Mouse (Mus musculus) 3134 (cell line): ENCODE data around the gene 1700030J22Rik.
A peak's percentile ranks its signal among the peaks of the same experiment; 100 is the strongest.

Source experiments
- DNase-seq: peaks from one replicate; pipeline ENCODE4 v3.0.0-alpha.2; 2011; ENCODE audit warnings: low spot score; ENCODE audit not compliant: insufficient read length; ENCODE audit errors: extremely low read depth

The 1700030J22Rik gene

DNA sequence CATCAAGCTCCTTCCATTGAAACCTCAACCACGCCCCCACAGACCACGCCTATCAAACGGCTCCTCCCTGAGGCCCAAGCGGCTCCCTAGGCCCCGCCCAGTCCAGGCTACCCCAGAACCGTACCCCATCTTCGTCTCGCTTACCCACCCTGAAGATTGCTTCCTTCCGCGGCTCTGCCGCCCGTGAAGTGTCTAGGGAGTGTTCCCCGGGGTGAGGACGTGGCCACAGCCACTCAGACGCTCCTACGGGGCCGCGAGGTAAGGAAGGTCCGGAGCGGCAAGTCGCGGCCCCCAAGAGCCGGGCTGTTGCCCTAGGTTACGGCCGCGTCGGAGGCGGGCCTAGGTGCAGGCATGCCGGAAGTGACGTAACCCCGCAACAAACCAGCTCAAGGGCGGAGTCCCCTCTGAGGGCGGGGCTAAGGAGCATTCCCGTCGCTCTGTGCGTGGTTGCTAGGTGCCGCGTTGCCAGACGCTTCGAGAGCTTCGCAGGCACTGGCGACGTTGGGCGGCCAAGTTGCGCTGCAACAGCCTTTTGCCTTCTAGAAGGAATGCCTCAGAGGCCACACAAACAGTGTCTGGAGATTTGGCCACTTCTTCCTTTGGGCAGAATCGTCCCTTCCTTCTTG is at the start of gene 1700030J22Rik:
TSS of gene 1700030J22Rik (minus strand) at position 329 of the 626 bp plus-strand sequence.
- DNase-seq, result peak; percentile 99

DNA sequence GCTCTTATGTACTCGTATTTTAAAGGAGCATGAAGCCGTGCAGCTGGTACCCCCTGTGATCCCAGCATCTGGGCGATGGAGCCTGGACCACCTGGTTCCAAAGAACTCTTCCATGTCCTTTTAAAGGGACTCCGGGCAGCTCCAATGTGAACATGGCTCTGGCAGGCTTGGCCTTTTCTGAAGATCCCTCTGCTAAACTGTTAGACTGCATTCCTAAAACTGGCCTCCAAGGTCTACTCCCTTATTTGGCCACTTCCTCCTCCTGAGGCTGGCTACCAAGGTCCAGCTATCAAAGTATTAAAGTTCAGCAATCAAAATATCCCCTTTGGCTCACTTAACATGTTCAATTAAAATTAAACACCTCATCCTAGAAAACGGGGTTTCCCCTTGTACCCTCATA is 48.8 kb upstream of the 1700030J22Rik start:
- no peak for DNase-seq

- no peak for DNase-seq
Observed at GRCm38 (mm10) chr8:117022297-117022993, 43.7 kb upstream of the 1700030J22Rik start.

GRCm38 (mm10) chr8:117019323-117020275 is 40.8 kb upstream of the 1700030J22Rik start:
- no peak for DNase-seq

DNA sequence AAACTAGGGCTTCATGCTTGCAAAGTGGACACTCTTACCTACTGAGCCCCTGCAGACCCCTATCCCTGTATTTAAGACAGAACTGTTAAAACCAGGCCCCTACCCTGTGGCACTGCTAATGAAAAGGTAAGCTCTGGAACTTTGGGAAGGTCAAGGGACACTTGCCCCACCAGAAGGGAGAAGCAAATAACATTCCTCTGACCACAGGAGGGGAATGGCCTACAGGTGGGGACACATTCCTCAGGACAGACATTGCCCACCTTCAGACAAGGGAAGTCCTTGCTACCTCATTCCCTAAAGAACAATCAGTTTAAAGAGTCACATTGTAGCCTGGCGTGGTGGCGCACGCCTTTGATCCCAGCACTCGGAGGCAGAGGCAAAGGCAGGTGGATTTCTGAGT is 39.1 kb upstream of the 1700030J22Rik start:
- DNase-seq, result no peak

- no peak for DNase-seq
Observed at GRCm38 (mm10) chr8:117017006-117017405, 38.2 kb upstream of the 1700030J22Rik start.

DNA sequence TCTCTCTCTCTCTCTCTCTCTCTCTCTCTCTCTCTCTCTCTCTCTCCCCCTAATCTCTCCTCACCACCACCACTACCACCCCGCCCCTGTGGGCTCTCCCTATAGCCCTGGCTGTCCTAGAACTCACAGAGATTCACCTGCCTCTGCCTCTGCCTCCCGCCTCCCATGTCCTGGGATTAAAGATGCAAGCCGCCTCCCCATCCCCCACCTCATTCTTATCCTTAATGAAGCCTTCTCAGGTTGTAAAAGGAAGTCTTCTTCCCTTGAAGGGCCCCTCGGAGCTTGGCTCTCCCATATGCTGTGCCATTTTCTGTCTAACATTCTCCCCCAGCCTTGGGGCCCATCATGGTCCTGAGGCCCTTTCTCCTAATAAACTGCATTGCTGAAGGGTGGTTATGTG is 36.9 kb upstream of the 1700030J22Rik start:
- DNase-seq, result no peak

- DNase-seq, result no peak
Observed at GRCm38 (mm10) chr8:117011366-117011765, 32.6 kb upstream of the 1700030J22Rik start.

DNA sequence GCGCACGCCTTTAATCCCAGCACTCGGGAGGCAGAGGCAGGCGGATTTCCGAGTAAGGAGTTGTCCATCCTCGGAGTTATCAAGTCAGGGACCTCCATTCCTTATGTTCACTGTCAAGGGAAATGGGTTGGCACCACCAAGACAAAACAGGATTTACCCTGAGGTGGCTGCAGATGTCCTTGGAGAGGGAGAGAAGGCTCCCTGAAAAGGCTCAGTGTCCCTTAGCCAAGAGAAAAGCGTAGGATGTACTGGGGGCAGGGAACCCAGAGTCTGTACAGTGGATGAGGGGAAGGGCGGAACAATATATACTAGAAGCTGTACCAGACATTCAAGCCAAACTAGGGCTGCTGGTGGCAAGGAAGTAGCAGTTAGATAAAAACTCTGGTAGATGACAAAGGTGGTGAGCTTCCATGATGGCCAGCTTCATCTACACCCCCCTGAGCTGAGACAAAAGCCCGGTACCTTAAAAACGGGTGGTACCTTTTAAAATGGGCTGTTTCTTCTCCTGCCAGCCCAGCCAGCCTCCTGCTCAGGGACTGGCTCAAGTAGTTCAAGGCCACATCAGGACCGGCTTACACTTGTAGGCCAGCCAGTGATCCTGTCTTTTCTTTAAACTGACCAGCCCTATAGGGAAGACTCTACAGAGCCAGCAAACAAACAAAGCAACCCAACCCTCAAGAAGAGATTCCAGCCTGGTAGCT is 15.4 kb upstream of the 1700030J22Rik start:
- DNase-seq, result no peak

GRCm38 (mm10) chr8:116993095-116993867 is 14.5 kb upstream of the 1700030J22Rik start, which contains the start of gene Gcsh:
Gene Gcsh, minus strand, starts transcription at chr8:116993537.
- DNase-seq, result peak; percentile 99

DNA sequence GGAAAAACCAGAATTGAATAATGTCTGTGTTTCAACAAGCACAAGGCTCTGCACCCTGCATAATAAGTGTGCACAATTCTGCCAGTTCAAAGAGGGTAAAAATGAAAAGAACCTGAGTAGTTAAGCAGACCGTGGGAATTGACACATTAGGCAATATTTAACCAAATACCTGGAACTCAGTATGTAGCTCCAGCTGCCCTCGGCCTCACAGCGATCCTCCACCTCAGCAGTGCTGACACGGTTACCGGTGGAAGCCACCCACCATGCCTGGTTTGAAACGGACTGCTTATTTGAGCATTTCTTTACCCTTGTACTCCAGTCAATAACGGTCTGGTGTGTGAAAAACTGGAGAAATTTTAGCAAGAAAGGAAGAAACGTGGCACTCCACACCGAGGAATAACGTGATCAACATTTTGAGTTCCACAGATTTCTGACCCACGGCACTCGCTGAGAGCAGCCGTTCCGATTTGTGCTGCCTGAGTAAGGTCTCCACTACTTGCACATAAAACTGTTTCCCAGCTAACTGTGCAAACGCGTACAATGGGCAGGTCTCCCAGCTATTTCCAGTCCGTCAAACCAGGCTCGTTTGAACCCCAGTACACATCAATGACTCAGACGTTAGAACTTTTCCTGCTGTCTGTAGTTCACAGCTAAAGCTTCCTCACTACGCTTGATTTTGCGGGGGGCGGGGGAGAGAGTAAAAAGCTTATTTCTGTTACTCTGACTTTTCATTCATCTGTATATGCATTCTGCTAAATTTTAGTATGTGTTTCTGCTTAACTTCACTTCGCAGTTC is 13.6 kb upstream of the 1700030J22Rik start:
- DNase-seq, result no peak

DNA sequence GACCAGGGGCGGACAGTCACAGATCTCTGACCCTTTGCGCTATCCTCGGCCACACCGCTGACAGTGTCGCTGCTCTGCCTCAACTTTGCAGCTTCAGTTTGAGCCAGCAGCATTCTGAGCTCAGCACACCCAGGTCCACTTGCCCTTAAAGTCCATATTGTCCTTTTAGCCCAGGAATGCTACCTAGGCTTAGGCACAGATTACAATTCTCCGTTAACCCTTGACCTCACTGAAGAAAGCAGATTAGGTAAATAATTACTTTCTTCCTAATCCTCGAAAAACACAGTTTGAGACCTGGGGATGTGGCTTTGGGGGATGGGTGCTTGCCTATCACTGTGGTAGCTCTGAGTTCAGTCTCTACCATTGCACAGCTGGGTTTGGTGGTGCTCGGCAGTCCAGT is 12.5 kb upstream of the 1700030J22Rik start:
- DNase-seq, result no peak

DNA sequence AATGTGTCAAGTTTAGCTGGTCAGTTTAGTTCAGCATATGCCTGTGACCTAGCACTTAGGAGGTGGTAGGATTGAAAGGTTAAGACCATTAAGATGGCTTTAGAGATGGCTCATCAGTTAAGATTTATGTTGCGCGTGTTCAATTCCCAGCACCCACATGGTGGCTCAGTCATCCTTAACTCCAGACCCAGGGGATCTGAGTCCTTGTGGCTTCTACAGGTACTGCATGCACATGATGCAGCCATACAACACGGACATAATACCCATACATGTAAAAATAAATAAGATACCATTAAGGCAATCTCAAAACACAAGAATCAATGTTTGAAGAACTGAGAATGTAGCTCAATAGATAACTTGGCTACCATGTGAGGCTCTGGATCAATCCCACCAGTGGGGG is 11.1 kb upstream of the 1700030J22Rik start:
- no peak for DNase-seq

DNA sequence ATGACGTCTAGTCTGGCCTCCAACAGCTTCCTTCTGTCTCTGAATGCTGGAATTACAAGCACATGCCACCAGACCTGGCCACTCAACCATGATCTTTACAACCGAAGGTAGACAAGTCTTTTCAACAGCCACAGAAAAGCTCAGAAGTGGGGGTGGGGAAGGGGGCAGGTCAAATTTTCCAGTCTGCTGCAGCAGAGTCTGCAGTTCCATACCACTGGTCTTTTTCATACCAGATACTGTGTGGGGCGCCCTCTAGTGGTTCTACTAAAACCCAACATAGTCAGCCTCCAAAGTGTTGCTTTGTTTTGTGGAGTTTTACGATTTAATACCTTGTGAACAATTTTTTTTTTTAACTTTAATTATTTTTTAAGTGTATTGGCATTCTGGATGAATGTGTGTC is 1.4 kb upstream of the 1700030J22Rik start:
- DNase-seq, result peak; percentile 16

GRCm38 (mm10) chr8:116978052-116978451 is 707 bp downstream of the 1700030J22Rik start:
- no peak for DNase-seq

DNA sequence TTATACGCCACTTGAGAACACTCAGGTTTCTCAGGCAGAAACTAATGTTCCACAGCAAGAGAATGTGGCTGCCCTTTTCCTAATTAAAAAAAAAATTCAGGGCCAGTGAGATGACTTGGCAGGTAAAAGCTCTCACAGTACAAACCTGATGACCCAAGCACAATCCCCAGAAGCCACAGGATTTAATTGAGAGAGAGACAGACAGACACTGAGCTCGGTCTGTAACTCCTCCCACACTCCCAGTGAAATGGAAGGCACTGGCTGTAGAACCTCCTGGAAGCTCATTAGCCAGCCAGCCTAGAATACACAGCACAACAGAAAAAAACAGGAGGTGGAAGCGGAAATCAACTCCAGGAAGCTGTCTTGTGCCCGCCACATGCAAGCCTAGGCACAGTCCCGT is 3.2 kb downstream of the 1700030J22Rik start:
- DNase-seq, result no peak

GRCm38 (mm10) chr8:116975066-116975465 is 3.7 kb downstream of the 1700030J22Rik start:
- DNase-seq, result no peak

DNA sequence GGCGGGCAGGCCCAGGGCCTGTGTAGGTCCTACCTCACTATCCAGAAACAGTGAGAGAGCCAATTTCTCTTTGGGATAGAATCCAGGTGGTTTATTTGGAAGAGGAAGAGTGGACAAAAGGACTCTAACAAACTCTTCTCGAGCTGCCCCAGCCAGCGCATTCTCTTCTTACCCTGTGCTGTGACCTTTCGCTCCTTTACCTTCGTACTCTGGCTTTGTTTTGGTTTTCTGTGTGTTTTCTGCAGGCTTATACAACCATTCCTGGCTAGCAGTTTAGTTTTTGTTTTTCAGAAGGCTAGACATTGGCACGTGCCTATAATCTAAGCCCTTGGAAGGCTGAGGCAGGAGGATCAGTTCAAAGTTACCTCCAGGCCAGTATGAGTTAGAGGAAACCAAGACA is 9.2 kb downstream of the 1700030J22Rik start:
- DNase-seq, result no peak

- no peak for DNase-seq
Observed at GRCm38 (mm10) chr8:116954415-116954814, 24.3 kb downstream of the 1700030J22Rik start.
